Mouse (Mus musculus) heart, adult 2 months (tissue): ENCODE results near the gene Stxbp3.

Experiments
- CTCF ChIP-seq: fragments of 200-600 bp; IDR thresholded peaks from 2 replicates; pipeline ENCODE4 v1.8.1; 2022; ENCODE audit warnings: antibody characterized with exemption, mild to moderate bottlenecking, moderate library complexity
- EP300 ChIP-seq: fragments of 200-500 bp; IDR thresholded peaks from 2 replicates; pipeline ENCODE4 v1.6.1; 2011; ENCODE audit warnings: low read depth, low read length, control low read depth; ENCODE audit not compliant: insufficient read depth
- POLR2A ChIP-seq: fragments of 200-500 bp; IDR thresholded peaks from 2 replicates; pipeline ENCODE4 v1.6.1; 2011; ENCODE audit warnings: mild to moderate bottlenecking, low read depth, low read length, control low read depth; ENCODE audit not compliant: insufficient read depth

DNA sequence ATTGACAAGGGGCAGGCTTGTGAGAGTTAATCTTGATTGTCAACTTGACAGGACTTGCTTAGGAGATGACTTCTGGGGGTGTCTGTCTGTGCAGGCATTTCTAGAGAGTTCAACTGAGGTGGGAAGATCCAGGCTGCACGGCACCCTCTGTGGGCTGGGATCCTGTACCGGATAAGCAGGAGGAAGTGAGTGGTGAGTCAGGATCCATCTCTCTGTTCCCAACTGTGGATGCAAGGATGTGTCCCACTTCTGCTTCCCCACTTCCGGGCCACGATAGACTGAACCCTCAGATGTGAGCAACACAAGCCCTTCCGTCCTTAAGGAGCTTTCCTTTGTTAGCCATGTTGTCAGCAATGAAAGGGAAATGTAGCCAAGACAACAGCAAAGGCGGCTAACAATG is 53.8 kb downstream of the Stxbp3 start:
- TF ChIP-seq CTCF: no peak
- TF ChIP-seq POLR2A: no peak
- TF ChIP-seq EP300: no peak
